Mouse (Mus musculus): ENCODE results near the gene Pip4k2b. TPM values are rescaled to one million over a fixed set of nuclear protein-coding genes. Genes with fewer than 3 reads are reported as not detected.

Gene Pip4k2b
- total and polyA plus RNA-seq, 3 experiments: 13.8 to 21.4 (median 20.8) TPM

DNA sequence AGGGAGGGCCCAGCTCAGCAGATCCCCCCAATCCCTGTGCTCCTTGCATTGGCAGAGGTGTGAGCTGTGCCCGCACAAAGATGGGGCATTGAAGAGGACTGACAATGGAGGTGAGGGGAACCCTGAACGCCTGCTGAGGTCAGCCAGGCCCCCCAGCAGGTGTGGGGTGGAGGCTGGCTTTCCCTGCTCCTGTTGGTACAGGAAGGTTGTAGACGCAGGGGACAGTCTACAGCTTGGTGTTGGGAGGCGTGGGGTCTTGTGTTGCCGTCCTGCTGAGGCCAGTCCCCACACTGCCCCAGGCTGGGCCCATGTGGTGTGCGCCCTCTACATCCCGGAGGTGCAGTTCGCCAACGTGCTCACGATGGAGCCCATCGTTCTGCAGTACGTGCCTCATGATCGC, 79.1 kb downstream of the Pip4k2b start:
- WGBS: 88% methylated on average over 13 of the region's 13 CpGs
- Histone ChIP-seq H3K4me3 (no peak overlapping the region), H3K79me2 (replicated peaks; ENCODE audit: control insufficient read depth, insufficient read depth, low read length) (no peaks in the 10 kb centered on the region; the same call in 1 of the 2 replicates), H3K27me3 (ENCODE audit: control insufficient read depth, insufficient read depth, low read length) (no peaks in the 10 kb centered on the region), H3K27ac (no peak overlapping the region), H3K4me1 (ENCODE audit: control insufficient read depth, insufficient read depth, low read length) (peaks cover 9% of the 10 kb centered on the region), H3K36me3 (ENCODE audit: control insufficient read depth, insufficient read depth, low read length) (no peaks in the 10 kb centered on the region), H3K9ac (ENCODE audit: low read depth, low read length) (no peak overlapping the region)
- TF ChIP-seq POLR2A (IDR thresholded peaks at IDR 0.05; ENCODE audit: insufficient read depth, low read depth, low read length) (no peak), CTCF (IDR thresholded peaks at IDR 0.05) (no peak), EP300 (IDR thresholded peaks at IDR 0.05; ENCODE audit: insufficient read depth, low read depth, low read length) (no peak)
- DNase-seq: no peak
- intact Hi-C loops (cut with DNase I): no loop called here

Small RNAs within 50 kb of the gene (microRNA-seq; reads per million reads assigned to microRNA genes)
- gene Mir6927 (0 to 1.2 reads per million in 2 experiments), gene Mir8102 (0 to 0.39 reads per million in 2 experiments)

Other genes with a start within 250 kb of the Pip4k2b start
- gene 4933428G20Rik, start 244.4 kb downstream of the Pip4k2b start, total RNA-seq (2021): not detected
- not detected in 2 replicates for gene 4933428G20Rik, start 244.4 kb downstream of the Pip4k2b start, polyA plus RNA-seq (2012; rRNA removed)
- gene Srcin1, start 168.5 kb downstream of the Pip4k2b start, total RNA-seq (2021): under 1 TPM; 0.13 to 0.36 TPM
- 0.26 and 0.31 TPM in 2 replicates for gene Srcin1, start 168.5 kb downstream of the Pip4k2b start, polyA plus RNA-seq (2012; rRNA removed)
- gene Epop, start 115.0 kb downstream of the Pip4k2b start, total RNA-seq (2021): 1 to 10 TPM; 1.4 to 2.6 TPM
- gene Epop, start 115.0 kb downstream of the Pip4k2b start, polyA plus RNA-seq (2012; rRNA removed): 0.44 and 0.61 TPM in 2 replicates
- 10 to 100 TPM; 67.1 to 72.5 TPM for gene Mllt6, start 81.3 kb downstream of the Pip4k2b start, total RNA-seq (2021)
- gene Mllt6, start 81.3 kb downstream of the Pip4k2b start, polyA plus RNA-seq (2012; rRNA removed): 37.9 and 46.2 TPM in 2 replicates
- 100 to 1,000 TPM; 130 to 137 TPM for gene Cisd3, start 58.9 kb downstream of the Pip4k2b start, total RNA-seq (2021)
- gene Cisd3, start 58.9 kb downstream of the Pip4k2b start, polyA plus RNA-seq (2012; rRNA removed): 82.7 and 106 TPM in 2 replicates
- 1 to 10 TPM; 4.1 to 5.6 TPM for gene Pcgf2, start 44.2 kb downstream of the Pip4k2b start, total RNA-seq (2021)
- 9.5 and 17.8 TPM in 2 replicates for gene Pcgf2, start 44.2 kb downstream of the Pip4k2b start, polyA plus RNA-seq (2012; rRNA removed)
- gene Psmb3, start 41.3 kb downstream of the Pip4k2b start, total RNA-seq (2021): 100 to 1,000 TPM; 135 to 139 TPM
- 273 and 314 TPM in 2 replicates for gene Psmb3, start 41.3 kb downstream of the Pip4k2b start, polyA plus RNA-seq (2012; rRNA removed)
- gene Cwc25, start 21.9 kb upstream of the Pip4k2b start, total RNA-seq (2021): 1 to 10 TPM; 7.6 to 7.9 TPM
- 6.0 and 8.7 TPM in 2 replicates for gene Cwc25, start 21.9 kb upstream of the Pip4k2b start, polyA plus RNA-seq (2012; rRNA removed)
- gene 1700001P01Rik, start 31.2 kb upstream of the Pip4k2b start, total RNA-seq (2021): not detected
- 0.20 TPM in 1 of 2 replicates, not detected in the other for gene 1700001P01Rik, start 31.2 kb upstream of the Pip4k2b start, polyA plus RNA-seq (2012; rRNA removed)
- gene Rpl23, start 37.7 kb upstream of the Pip4k2b start, total RNA-seq (2021): 100 to 1,000 TPM; 509 to 574 TPM
- gene Rpl23, start 37.7 kb upstream of the Pip4k2b start, polyA plus RNA-seq (2012; rRNA removed): 103 and 140 TPM in 2 replicates
- 10 to 100 TPM; 28.2 to 31.6 TPM for gene Lasp1, start 54.3 kb upstream of the Pip4k2b start, total RNA-seq (2021)
- 31.1 and 38.5 TPM in 2 replicates for gene Lasp1, start 54.3 kb upstream of the Pip4k2b start, polyA plus RNA-seq (2012; rRNA removed)
- gene B230217C12Rik, start 96.1 kb upstream of the Pip4k2b start, total RNA-seq (2021): 1 to 10 TPM in 1 of 2 experiments, under 1 TPM in 1; 0.64 to 1.6 TPM
- gene B230217C12Rik, start 96.1 kb upstream of the Pip4k2b start, polyA plus RNA-seq (2012; rRNA removed): 2.3 and 2.7 TPM in 2 replicates
- gene Fbxo47, start 139.4 kb upstream of the Pip4k2b start, total RNA-seq (2021): under 1 TPM; 0.29 to 0.45 TPM
- 0.29 and 0.43 TPM in 2 replicates for gene Fbxo47, start 139.4 kb upstream of the Pip4k2b start, polyA plus RNA-seq (2012; rRNA removed)
- 1 to 10 TPM; 4.5 to 5.5 TPM for gene Plxdc1, start 241.7 kb upstream of the Pip4k2b start, total RNA-seq (2021)
- 6.6 and 8.5 TPM in 2 replicates for gene Plxdc1, start 241.7 kb upstream of the Pip4k2b start, polyA plus RNA-seq (2012; rRNA removed)

Data from heart, adult 2 months (tissue).